Mouse (Mus musculus) forebrain, embryonic 14.5 days (tissue): ENCODE measurements around the gene Glod4. TPM values are rescaled to one million over a fixed set of nuclear protein-coding genes. Genes with fewer than 3 reads are reported as not detected.

Experiments
- ATAC-seq: fragments of 200-750 bp; cut with Nextera tagmentation; 2 replicates; pipeline ENCODE4 v1.8.0; 2017; ENCODE audit warnings: mild to moderate bottlenecking, moderate library complexity
- DNase-seq: peaks from one replicate; pipeline ENCODE4 v3.0.0-alpha.2; 2015; ENCODE audit warnings: low spot score
- H3K27ac ChIP-seq: fragments of 300-500 bp; sonication (generic); 2 replicates; pipeline ENCODE4 v1.5.1; 2014; ENCODE audit warnings: low read depth, mild to moderate bottlenecking, control low read depth, low read length, moderate library complexity
- H3K27me3 ChIP-seq: fragments of 300-500 bp; sonication (generic); replicated peaks from 2 replicates; pipeline ENCODE4 v1.6.1; 2014; ENCODE audit warnings: low read length, control low read depth, mixed read lengths; ENCODE audit not compliant: control insufficient read depth, insufficient read depth
- H3K36me3 ChIP-seq: fragments of 300-500 bp; sonication (generic); 2 replicates; pipeline ENCODE4 v1.6.1; 2014; ENCODE audit warnings: low read length, control low read depth; ENCODE audit not compliant: control insufficient read depth, insufficient read depth
- H3K4me1 ChIP-seq: fragments of 300-500 bp; sonication (generic); 2 replicates; pipeline ENCODE4 v1.6.1; 2014; ENCODE audit warnings: antibody characterized with exemption, low read length, control low read depth; ENCODE audit not compliant: control insufficient read depth, insufficient read depth
- H3K4me2 ChIP-seq: fragments of 300-500 bp; sonication (generic); 2 replicates; pipeline ENCODE4 v1.6.1; 2014; ENCODE audit warnings: mild to moderate bottlenecking, control low read depth, low read length
- H3K4me3 ChIP-seq: fragments of 300-500 bp; sonication (generic); 2 replicates; pipeline ENCODE4 v1.5.1; 2014; ENCODE audit warnings: low read depth, low read length, control low read depth
- H3K9ac ChIP-seq: fragments of 300-500 bp; sonication (generic); 2 replicates; pipeline ENCODE4 v1.6.1; 2014; ENCODE audit warnings: mild to moderate bottlenecking, low read length, control low read depth, moderate library complexity
- H3K9me3 ChIP-seq: fragments of 300-500 bp; sonication (generic); replicated peaks from 2 replicates; pipeline ENCODE4 v1.6.1; 2016; ENCODE audit warnings: low read length, control low read depth, mixed read lengths; ENCODE audit not compliant: control insufficient read depth
- WGBS: fragments of 180-500 bp; shearing (Covaris S2); extraction: QIAGEN DNeasy Blood & Tissue Kit; methylation state at CpG from one replicate; pipeline ENCODE4 v1.1.7; 2014; 5-methylcytosine and 5-hydroxymethylcytosine counted together
- polyA plus RNA-seq: library from polyadenylated mRNA; unstranded; fragments of >200 nt; fragmentation: Nextera tagmentation; extraction: Ambion mirVana; gene quantifications from 2 replicates; pipeline ENCODE4 v1.2.1, GENCODE M21; 2014

Glod4 gene
- polyA plus RNA-seq, 1 experiment from 2014 or later, result 144 TPM

- no peaks in the 10 kb centered on the region for H3K27me3 ChIP-seq
- peak overlapping the region; percentile 97 for H3K4me2 ChIP-seq
- peak overlapping the region; percentile 75 for H3K27ac ChIP-seq
- H3K4me3 ChIP-seq, result peak overlapping the region; percentile 94
- ATAC-seq, result peak; percentile 99
- DNase-seq, result peak; percentile 87
- under 1% methylated on average over 65 of the region's 90 CpGs for WGBS
- H3K9ac ChIP-seq, result peak overlapping the region; percentile 94
- H3K36me3 ChIP-seq, result peaks cover 24% of the 10 kb centered on the region
- no peaks in the 10 kb centered on the region for H3K4me1 ChIP-seq
- no peaks in the 10 kb centered on the region for H3K9me3 ChIP-seq
These were observed 41.5 kb downstream of the Glod4 start for GRCm38 (mm10) chr11:76201761-76202674.

GRCm38 (mm10) chr11:76196977-76197469, 46.5 kb downstream of the Glod4 start:
- no peak overlapping the region for H3K4me2 ChIP-seq
- 42% methylated on average over 8 of the region's 8 CpGs for WGBS

GRCm38 (mm10) chr11:76196275-76196976, 47.1 kb downstream of the Glod4 start:
- no peak overlapping the region for H3K27ac ChIP-seq
- ATAC-seq, result no peak
- no peaks in the 10 kb centered on the region for H3K4me1 ChIP-seq
- no peak overlapping the region for H3K9ac ChIP-seq
- H3K9me3 ChIP-seq, result no peaks in the 10 kb centered on the region
- H3K27me3 ChIP-seq, result no peaks in the 10 kb centered on the region
- H3K36me3 ChIP-seq, result no peaks in the 10 kb centered on the region
- DNase-seq, result no peak
- no peak overlapping the region for H3K4me3 ChIP-seq
- no peak overlapping the region for H3K4me2 ChIP-seq
- 54% methylated on average over 8 of the region's 8 CpGs for WGBS

More at GRCm38 (mm10) chr11:76196977-76197469, 46.5 kb downstream of the Glod4 start:
- Histone ChIP-seq H3K36me3 (no peaks in the 10 kb centered on the region), H3K27ac (no peak overlapping the region), H3K4me1 (no peaks in the 10 kb centered on the region), H3K27me3 (no peaks in the 10 kb centered on the region), H3K9ac (no peak overlapping the region), H3K9me3 (no peaks in the 10 kb centered on the region), H3K4me3 (no peak overlapping the region)
- DNase-seq (no peak), ATAC-seq (no peak)

GRCm38 (mm10) chr11:76186908-76187307, 56.6 kb downstream of the Glod4 start:
- Histone ChIP-seq H3K4me3 (no peak overlapping the region), H3K4me1 (no peaks in the 10 kb centered on the region), H3K4me2 (no peak overlapping the region), H3K27ac (no peak overlapping the region), H3K36me3 (no peaks in the 10 kb centered on the region), H3K9ac (no peak overlapping the region), H3K9me3 (no peaks in the 10 kb centered on the region), H3K27me3 (no peaks in the 10 kb centered on the region)
- no peak for DNase-seq
- WGBS, result 86% methylated on average over 6 of the region's 6 CpGs
- no peak for ATAC-seq

GRCm38 (mm10) chr11:76183745-76184144, 59.8 kb downstream of the Glod4 start:
- H3K4me3 ChIP-seq, result no peak overlapping the region
- H3K9me3 ChIP-seq, result no peaks in the 10 kb centered on the region
- no peaks in the 10 kb centered on the region for H3K27me3 ChIP-seq
- DNase-seq (no peak), ATAC-seq (no peak)
- peaks cover 5% of the 10 kb centered on the region for H3K4me1 ChIP-seq
- no peak overlapping the region for H3K9ac ChIP-seq
- no peak overlapping the region for H3K4me2 ChIP-seq
- H3K36me3 ChIP-seq, result no peaks in the 10 kb centered on the region
- H3K27ac ChIP-seq, result no peak overlapping the region
- WGBS, result 90% methylated on average over 4 of the region's 4 CpGs

- DNase-seq (no peak), ATAC-seq (no peak)
- 21% methylated on average over 7 of the region's 7 CpGs for WGBS
- H3K4me1 ChIP-seq, result peaks cover 10% of the 10 kb centered on the region
- no peak overlapping the region for H3K27ac ChIP-seq
- H3K27me3 ChIP-seq, result no peaks in the 10 kb centered on the region
- H3K9me3 ChIP-seq, result no peaks in the 10 kb centered on the region
- H3K9ac ChIP-seq, result peak overlapping the region; percentile 73
- H3K4me3 ChIP-seq, result peak overlapping the region; percentile 82
- peak overlapping the region; percentile 74 for H3K4me2 ChIP-seq
- peaks cover 16% of the 10 kb centered on the region; the same call in 1 of the 2 replicates for H3K36me3 ChIP-seq
These were observed 63.4 kb downstream of the Glod4 start for GRCm38 (mm10) chr11:76180146-76180540.

- peaks cover 10% of the 10 kb centered on the region for H3K4me1 ChIP-seq
- H3K9me3 ChIP-seq, result no peaks in the 10 kb centered on the region
- H3K4me3 ChIP-seq, result peak within 1 kb of the TSS; percentile 82
- H3K36me3 ChIP-seq, result peaks cover 17% of the 10 kb centered on the region; the same call in 1 of the 2 replicates
- peak; percentile 90 for DNase-seq
- H3K9ac ChIP-seq, result peak within 1 kb of the TSS; percentile 73
- H3K27ac ChIP-seq, result peak within 1 kb of the TSS; percentile 40
- under 1% methylated on average over 36 of the region's 37 CpGs for WGBS
- peak; percentile 94 for ATAC-seq
- H3K4me2 ChIP-seq, result peak within 1 kb of the TSS; percentile 74
- H3K27me3 ChIP-seq, result no peaks in the 10 kb centered on the region
These were observed 63.9 kb downstream of the Glod4 start, which contains the start of the genes Vps53 and Fam57a for GRCm38 (mm10) chr11:76179495-76180145. Gene Vps53 (minus strand): TSS chr11:76179647. Gene Fam57a (plus strand): TSS chr11:76179671.

- Histone ChIP-seq H3K27ac (peak overlapping the region; percentile 40), H3K4me2 (peak overlapping the region; percentile 74), H3K36me3 (peaks cover 20% of the 10 kb centered on the region), H3K4me1 (peaks cover 10% of the 10 kb centered on the region), H3K27me3 (no peaks in the 10 kb centered on the region), H3K9me3 (no peaks in the 10 kb centered on the region), H3K4me3 (peak overlapping the region; percentile 82), H3K9ac (peak overlapping the region; percentile 73)
- DNase-seq (peak; percentile 59), ATAC-seq (peak; percentile 78)
- 2% methylated on average over 28 of the region's 28 CpGs for WGBS
These were observed 64.6 kb downstream of the Glod4 start for GRCm38 (mm10) chr11:76178726-76179494.
